Mouse (Mus musculus) MEL (cell line): ENCODE measurements at regions not wholly inside any gene's neighbourhood (a gene's known extent, or its start where the extent isn't known, plus 50 kb on each side); places are given as distances from the start of the nearest gene placed in this dataset.
"Not testable (repeated sequence)": the region's sequence is repeated elsewhere in the genome, so short reads cannot be mapped to it uniquely, and the experiment has no call there.

Source experiments
- DNase-seq: peaks from one replicate; pipeline ENCODE4 v3.0.0; 2011; ENCODE audit warnings: low read depth, low spot score
- H3K27ac ChIP-seq: 2 replicates; pipeline ENCODE4 v1.5.1; 2012; ENCODE audit warnings: low read depth, mild to moderate bottlenecking, control low read depth, low read length, moderate library complexity; ENCODE audit not compliant: control insufficient read depth
- H3K27me3 ChIP-seq, 2 experiments: fragments of 150-350 bp in 1 of 2; sonication (generic) in 1 of 2; 2 replicates each; pipeline ENCODE4 v1.6.1; 2012; ENCODE audit warnings: low read length in 2 of 2, mild to moderate bottlenecking in 2 of 2, improper control_type of control experiment in 1 of 2, moderate library complexity in 1 of 2; ENCODE audit not compliant: insufficient read depth in 2 of 2, control insufficient read depth in 1 of 2
- H3K36me3 ChIP-seq, 2 experiments: 2 replicates each; pipeline ENCODE4 v1.6.1; 2012 to 2014; ENCODE audit warnings: low read length in 2 of 2, improper control_type of control experiment in 1 of 2, inconsistent platforms in 1 of 2, mild to moderate bottlenecking in 1 of 2; ENCODE audit not compliant: insufficient read depth in 2 of 2, control insufficient read depth in 1 of 2
- H3K4me1 ChIP-seq, 2 experiments: fragments of 150-350 bp in 1 of 2; sonication (generic) in 1 of 2; 2 replicates each; pipeline ENCODE4 v1.6.1; 2012; ENCODE audit warnings: low read length in 2 of 2, improper control_type of control experiment in 1 of 2, mild to moderate bottlenecking in 1 of 2; ENCODE audit not compliant: insufficient read depth in 2 of 2, control insufficient read depth in 1 of 2
- H3K4me3 ChIP-seq, 2 experiments: fragments of 150-350 bp in 1 of 2; sonication (generic) in 1 of 2; 2 replicates each; pipeline ENCODE4 v1.5.1; 2012; ENCODE audit warnings: low read depth in 2 of 2, low read length in 2 of 2, mild to moderate bottlenecking in 2 of 2, moderate library complexity in 2 of 2, control low read depth in 1 of 2, improper control_type of control experiment in 1 of 2; ENCODE audit not compliant: control insufficient read depth in 1 of 2, insufficient read depth in 1 of 2
- H3K79me2 ChIP-seq: 2 replicates; pipeline ENCODE4 v1.6.1; 2012; ENCODE audit warnings: mild to moderate bottlenecking, low read length, moderate library complexity; ENCODE audit not compliant: control insufficient read depth, poor library complexity, insufficient read depth
- H3K9ac ChIP-seq: 2 replicates; pipeline ENCODE4 v1.6.1; 2012; ENCODE audit warnings: low read depth, mild to moderate bottlenecking, control low read depth, low read length, moderate library complexity; ENCODE audit not compliant: control insufficient read depth, poor library complexity, severe bottlenecking
- H3K9me3 ChIP-seq: fragments of 150-350 bp; sonication (generic); replicated peaks from 2 replicates; pipeline ENCODE4 v1.6.1; 2012; ENCODE audit warnings: mild to moderate bottlenecking, low read length, improper control_type of control experiment, moderate library complexity; ENCODE audit not compliant: insufficient read depth
- ELF1 ChIP-seq: IDR thresholded peaks from 2 replicates; pipeline ENCODE4 v1.6.1; 2014; ENCODE audit warnings: low read depth, mild to moderate bottlenecking, inconsistent platforms, low read length, improper control_type of control experiment, moderate library complexity
- GABPA ChIP-seq: IDR thresholded peaks from 2 replicates; pipeline ENCODE4 v1.6.1; 2012; ENCODE audit warnings: low read depth, mild to moderate bottlenecking, inconsistent platforms, low read length, improper control_type of control experiment, moderate library complexity
- HCFC1 ChIP-seq: IDR thresholded peaks from 2 replicates; pipeline ENCODE4 v1.6.1; 2012; ENCODE audit warnings: low read depth, mild to moderate bottlenecking, inconsistent platforms, low read length, improper control_type of control experiment, moderate library complexity
- JUND ChIP-seq: IDR thresholded peaks from 2 replicates; pipeline ENCODE4 v1.6.1; 2011; ENCODE audit warnings: low read depth, mild to moderate bottlenecking, improper control_type of control experiment, low read length
- MYC ChIP-seq: IDR thresholded peaks from 2 replicates; pipeline ENCODE4 v1.6.1; 2011; ENCODE audit warnings: low read depth, mild to moderate bottlenecking, low read length, improper control_type of control experiment, moderate library complexity
- NELFE ChIP-seq: IDR thresholded peaks from 2 replicates; pipeline ENCODE4 v1.6.1; 2011; ENCODE audit warnings: low read depth, low read length, improper control_type of control experiment
- POLR2A ChIP-seq, 2 experiments: IDR thresholded peaks; 2 replicates each; pipeline ENCODE4 v1.6.1; 2011 to 2012; ENCODE audit warnings: low read length in 2 of 2, mild to moderate bottlenecking in 2 of 2, control low read depth in 1 of 2, improper control_type of control experiment in 1 of 2, low read depth in 1 of 2, moderate library complexity in 1 of 2; ENCODE audit not compliant: control insufficient read depth in 1 of 2, insufficient read depth in 1 of 2, poor library complexity in 1 of 2
- RAD21 ChIP-seq: IDR thresholded peaks from 2 replicates; pipeline ENCODE4 v1.6.1; 2011; ENCODE audit warnings: mild to moderate bottlenecking, low read depth, low read length, improper control_type of control experiment
- RCOR1 ChIP-seq: IDR thresholded peaks from 2 replicates; pipeline ENCODE4 v1.6.1; 2012; ENCODE audit warnings: low read depth, mild to moderate bottlenecking, inconsistent platforms, low read length, improper control_type of control experiment
- SIN3A ChIP-seq: IDR thresholded peaks from 2 replicates; pipeline ENCODE4 v1.6.1; 2012; ENCODE audit warnings: low read length, improper control_type of control experiment, inconsistent platforms
- TCF12 ChIP-seq: IDR thresholded peaks from 2 replicates; pipeline ENCODE4 v1.6.1; 2014; ENCODE audit warnings: low read depth, mild to moderate bottlenecking, inconsistent platforms, low read length, improper control_type of control experiment, moderate library complexity
- USF2 ChIP-seq, 2 experiments: IDR thresholded peaks; 2 replicates each; pipeline ENCODE4 v1.6.1; 2011 to 2012; ENCODE audit warnings: improper control_type of control experiment in 2 of 2, low read length in 2 of 2, borderline replicate concordance in 1 of 2, inconsistent platforms in 1 of 2, low read depth in 1 of 2, mild to moderate bottlenecking in 1 of 2; ENCODE audit not compliant: insufficient read depth in 1 of 2
- ZC3H11A ChIP-seq: IDR thresholded peaks from 2 replicates; pipeline ENCODE4 v1.6.1; 2012; ENCODE audit warnings: low read depth, mild to moderate bottlenecking, inconsistent platforms, low read length, improper control_type of control experiment
- ZKSCAN1 ChIP-seq: IDR thresholded peaks from 2 replicates; pipeline ENCODE4 v1.6.1; 2012; ENCODE audit warnings: low read depth, mild to moderate bottlenecking, inconsistent platforms, low read length, improper control_type of control experiment, moderate library complexity
- ZNF384 ChIP-seq: IDR thresholded peaks from 2 replicates; pipeline ENCODE4 v1.6.1; 2012; ENCODE audit warnings: low read depth, mild to moderate bottlenecking, inconsistent platforms, low read length, improper control_type of control experiment

- Histone ChIP-seq H3K36me3 (no peaks in the 10 kb centered on the region), H3K27ac (no peak overlapping the region), H3K4me1 (no peaks in the 10 kb centered on the region), H3K9ac (no peak overlapping the region), H3K4me3 (no peak overlapping the region), H3K9me3 (no peaks in the 10 kb centered on the region), H3K27me3 (no peaks in the 10 kb centered on the region), H3K79me2 (no peaks in the 10 kb centered on the region)
- no peak for TF ChIP-seq ELF1
- no peak for TF ChIP-seq NELFE
- TF ChIP-seq MYC = no peak
- TF ChIP-seq RCOR1 = no peak
- no peak for TF ChIP-seq HCFC1
- TF ChIP-seq USF2 (IDR thresholded peaks at IDR 0.05; ENCODE audit: borderline replicate concordance in 1 of 2, insufficient read depth in 1 of 2, low read depth in 1 of 2, low read length in 2 of 2) = no peak
- no peak for TF ChIP-seq SIN3A
- no peak for TF ChIP-seq TCF12
- DNase-seq = no peak
These were observed 57.8 kb upstream of the Tcerg1l start for GRCm38 (mm10) chr7:138455371-138455770.

DNA sequence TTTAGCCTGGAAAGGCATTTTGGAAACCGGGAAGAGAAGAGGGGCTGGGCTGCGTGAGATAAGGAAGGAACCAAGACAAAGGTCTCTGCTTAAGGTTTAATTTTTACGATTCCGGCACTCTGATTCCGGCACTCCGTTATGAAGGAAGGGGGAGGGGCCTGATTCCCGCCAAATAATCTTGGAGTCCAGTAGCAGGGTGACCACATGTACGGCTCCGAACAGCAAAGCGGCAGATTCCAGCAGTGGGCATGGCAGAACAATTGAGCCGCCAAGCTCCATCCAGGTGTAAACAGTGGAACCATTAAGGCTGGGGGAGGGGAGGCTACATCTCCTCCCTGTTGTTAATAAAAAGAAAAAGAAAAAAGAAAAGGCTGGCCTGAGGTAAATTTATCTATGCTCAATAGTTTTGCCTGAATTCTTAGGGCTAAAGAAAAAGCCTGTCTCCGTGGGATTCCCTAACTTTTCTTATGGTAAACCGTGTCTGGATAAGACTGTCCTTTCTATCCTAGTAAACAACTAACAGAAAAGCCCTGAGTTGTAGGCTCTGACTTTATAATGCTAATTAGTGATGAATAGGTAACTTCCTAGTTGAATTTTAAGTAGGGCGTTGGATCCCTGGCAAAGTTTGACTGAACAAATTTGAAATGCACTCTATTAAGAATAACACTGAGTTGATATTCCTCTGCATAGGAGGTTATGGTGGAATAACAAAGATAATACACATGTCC, 57.1 kb upstream of the Tcerg1l start:
- H3K4me3 ChIP-seq, H3K9ac ChIP-seq, H3K27me3 ChIP-seq, H3K4me1 ChIP-seq, H3K36me3 ChIP-seq, H3K79me2 ChIP-seq, H3K9me3 ChIP-seq, DNase-seq, H3K27ac ChIP-seq: not testable (repeated sequence)

DNA sequence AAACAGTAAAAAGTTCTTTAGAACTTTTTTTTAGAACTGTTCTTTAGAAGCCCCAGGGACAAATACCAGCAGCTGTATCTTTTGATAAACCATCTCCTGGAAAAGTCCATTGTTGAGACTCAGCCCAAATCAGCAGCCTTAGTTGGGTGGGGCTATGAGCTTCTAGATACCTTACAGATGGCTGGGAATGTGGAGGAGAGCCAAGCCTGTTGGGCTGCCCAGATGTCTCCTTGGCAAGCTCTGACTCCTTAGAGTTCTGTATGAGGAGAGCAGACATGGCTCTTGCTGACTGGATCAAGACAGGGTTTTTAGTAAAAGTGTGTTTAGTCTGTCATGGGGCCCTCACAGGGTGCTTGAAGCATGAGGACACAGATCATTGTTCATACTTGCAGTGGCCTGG, 53.8 kb upstream of the Tcerg1l start:
- TF ChIP-seq POLR2A (IDR thresholded peaks at IDR 0.05; ENCODE audit: control insufficient read depth in 1 of 2, insufficient read depth in 1 of 2, low read depth in 1 of 2, low read length in 2 of 2, poor library complexity in 1 of 2) = no peak
- TF ChIP-seq ZKSCAN1 = no peak
- TF ChIP-seq RAD21 = no peak
- TF ChIP-seq ZNF384 = no peak
- TF ChIP-seq TCF12 = no peak
- TF ChIP-seq ZC3H11A = no peak
- no peak for TF ChIP-seq JUND
- no peak for TF ChIP-seq GABPA
- no peak overlapping the region for H3K4me3 ChIP-seq
- no peaks in the 10 kb centered on the region for H3K27me3 ChIP-seq
- no peak overlapping the region for H3K9ac ChIP-seq
- no peaks in the 10 kb centered on the region for H3K79me2 ChIP-seq
- no peaks in the 10 kb centered on the region for H3K36me3 ChIP-seq
- DNase-seq = no peak
- H3K9me3 ChIP-seq = no peaks in the 10 kb centered on the region
- no peak overlapping the region for H3K27ac ChIP-seq
- H3K4me1 ChIP-seq = no peaks in the 10 kb centered on the region
